Mouse (Mus musculus): ENCODE data around the gene Crebbp.

DNA sequence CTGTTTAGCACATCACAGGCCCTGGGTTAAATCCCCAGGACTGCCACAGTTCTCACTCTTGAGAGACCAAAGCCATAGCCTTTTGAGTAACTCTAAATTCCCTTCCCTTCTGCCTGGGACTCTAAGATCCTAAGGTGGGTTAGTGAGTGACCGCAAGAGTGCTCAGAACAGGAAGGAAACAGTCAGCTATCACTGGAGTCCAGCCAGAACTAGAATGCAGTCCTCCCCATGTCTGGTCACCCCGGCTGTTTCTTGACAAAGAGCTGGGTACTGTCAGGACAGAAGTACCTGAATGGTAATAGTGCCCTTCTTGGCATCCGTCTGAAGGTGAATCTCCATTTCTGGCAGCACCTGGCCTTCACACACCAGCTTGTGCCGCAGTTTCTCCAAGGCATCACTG is 148.9 kb downstream of the Crebbp start:
- no peak for TF ChIP-seq CTCF (IDR thresholded peaks at IDR 0.05; ENCODE audit: insufficient read depth, low read length)
- TF ChIP-seq POLR2A (IDR thresholded peaks at IDR 0.05; ENCODE audit: borderline replicate concordance, extremely low read depth, low read depth, low read length) = no peak

Data from lung, adult 2 months (tissue).